Mouse (Mus musculus) CH12.LX (cell line): ENCODE results near the gene Brf1. TPM values are rescaled to one million over a fixed set of nuclear protein-coding genes. Genes with fewer than 3 reads are reported as not detected.

Source experiments
- DNase-seq: peaks from one replicate; pipeline ENCODE4 v3.0.0-alpha.2; 2013; ENCODE audit errors: extremely low read depth
- H3K27ac ChIP-seq: 2 replicates; pipeline ENCODE4 v1.5.1; 2012; ENCODE audit warnings: low read depth, mild to moderate bottlenecking, control low read depth, moderate library complexity; ENCODE audit not compliant: insufficient read depth
- H3K27me3 ChIP-seq: replicated peaks from 2 replicates; pipeline ENCODE3; 2012; ENCODE audit warnings: inconsistent platforms
- H3K36me3 ChIP-seq, 2 experiments: replicated peaks in 1 of 2; 2 replicates each; pipeline versions ENCODE3 to v1.6.1; 2012; ENCODE audit warnings: inconsistent platforms in 1 of 2, low read length in 1 of 2, mild to moderate bottlenecking in 1 of 2, mixed read lengths in 1 of 2, moderate library complexity in 1 of 2; ENCODE audit not compliant: control insufficient read depth in 1 of 2, insufficient read depth in 1 of 2
- H3K4me1 ChIP-seq, 2 experiments: 2 replicates each; pipeline ENCODE4 v1.6.1; 2012; ENCODE audit warnings: inconsistent platforms in 1 of 2, moderate library complexity in 1 of 2; ENCODE audit not compliant: insufficient read depth in 2 of 2, control insufficient read depth in 1 of 2
- H3K4me2 ChIP-seq: 2 replicates; pipeline ENCODE4 v1.6.1; 2012; ENCODE audit warnings: low read depth, mild to moderate bottlenecking, control low read depth; ENCODE audit not compliant: poor library complexity, insufficient read depth, severe bottlenecking
- H3K4me3 ChIP-seq, 3 experiments: fragments of 150-350 bp in 1 of 3; sonication (generic) in 1 of 3; replicated peaks in 1 of 3; 2 replicates each; pipeline versions ENCODE3 to v1.5.1; 2011 to 2012; ENCODE audit warnings: low read depth in 2 of 3, low read length in 2 of 3, mild to moderate bottlenecking in 2 of 3, moderate library complexity in 2 of 3, control low read depth in 1 of 3, improper control_type of control experiment in 1 of 3, inconsistent platforms in 1 of 3, mixed read lengths in 1 of 3; ENCODE audit not compliant: poor library complexity in 1 of 3
- H3K79me2 ChIP-seq: replicated peaks from 2 replicates; pipeline ENCODE4 v1.6.1; 2012; ENCODE audit warnings: mild to moderate bottlenecking, moderate library complexity; ENCODE audit not compliant: control insufficient read depth, poor library complexity, insufficient read depth, severe bottlenecking; ENCODE audit errors: extremely low read depth
- H3K9ac ChIP-seq: 2 replicates; pipeline ENCODE4 v1.6.1; 2012; ENCODE audit warnings: low read depth, mild to moderate bottlenecking, control low read depth, moderate library complexity; ENCODE audit not compliant: insufficient read depth
- H3K9me3 ChIP-seq: replicated peaks from 2 replicates; pipeline ENCODE3; 2012; ENCODE audit warnings: low read length, inconsistent platforms, mixed read lengths
- BHLHE40 ChIP-seq: IDR thresholded peaks from 2 replicates; pipeline ENCODE4 v1.6.1; 2011; ENCODE audit warnings: mild to moderate bottlenecking, low read depth, low read length, improper control_type of control experiment
- CHD2 ChIP-seq: IDR thresholded peaks from 2 replicates; pipeline ENCODE4 v1.6.1; 2011; ENCODE audit warnings: low read length, improper control_type of control experiment
- E2F4 ChIP-seq: IDR thresholded peaks from 2 replicates; pipeline ENCODE4 v1.6.1; 2011; ENCODE audit warnings: low read depth, low read length, improper control_type of control experiment; ENCODE audit not compliant: insufficient replicate concordance
- ELF1 ChIP-seq: IDR thresholded peaks from 2 replicates; pipeline ENCODE4 v1.6.1; 2014; ENCODE audit warnings: low read depth, mild to moderate bottlenecking, inconsistent platforms, low read length, improper control_type of control experiment
- EP300 ChIP-seq: IDR thresholded peaks from 2 replicates; pipeline ENCODE4 v1.6.1; 2011; ENCODE audit warnings: low read length, improper control_type of control experiment
- GABPA ChIP-seq: IDR thresholded peaks from 2 replicates; pipeline ENCODE4 v1.6.1; 2012; ENCODE audit warnings: low read depth, low read length, improper control_type of control experiment, inconsistent platforms; ENCODE audit not compliant: insufficient replicate concordance
- HCFC1 ChIP-seq: IDR thresholded peaks from 2 replicates; pipeline ENCODE4 v1.6.1; 2012; ENCODE audit warnings: low read depth, mild to moderate bottlenecking, inconsistent platforms, low read length, improper control_type of control experiment
- IRF4 ChIP-seq: IDR thresholded peaks from 2 replicates; pipeline ENCODE4 v1.6.1; 2014; ENCODE audit warnings: low read depth, mild to moderate bottlenecking, inconsistent platforms, low read length, improper control_type of control experiment
- KAT2A ChIP-seq: IDR thresholded peaks from 2 replicates; pipeline ENCODE4 v1.6.1; 2012; ENCODE audit warnings: low read length, improper control_type of control experiment, inconsistent platforms; ENCODE audit not compliant: insufficient replicate concordance
- MAFK ChIP-seq: IDR thresholded peaks from 2 replicates; pipeline ENCODE4 v1.6.1; 2011; ENCODE audit warnings: low read length, improper control_type of control experiment; ENCODE audit not compliant: insufficient replicate concordance
- MAX ChIP-seq: IDR thresholded peaks from 2 replicates; pipeline ENCODE4 v1.6.1; 2011; ENCODE audit warnings: low read length, improper control_type of control experiment
- MXI1 ChIP-seq: IDR thresholded peaks from 2 replicates; pipeline ENCODE4 v1.6.1; 2011; ENCODE audit warnings: mild to moderate bottlenecking, low read depth, low read length, improper control_type of control experiment
- MYC ChIP-seq: IDR thresholded peaks from 2 replicates; pipeline ENCODE4 v1.6.1; 2011; ENCODE audit warnings: low read depth, mild to moderate bottlenecking, improper control_type of control experiment, low read length
- NELFE ChIP-seq: IDR thresholded peaks from 2 replicates; pipeline ENCODE4 v1.6.1; 2011; ENCODE audit warnings: low read depth, low read length, improper control_type of control experiment
- PAX5 ChIP-seq: IDR thresholded peaks from 2 replicates; pipeline ENCODE4 v1.6.1; 2012; ENCODE audit warnings: low read length, inconsistent platforms, mixed read lengths
- SIN3A ChIP-seq: IDR thresholded peaks from 2 replicates; pipeline ENCODE4 v1.6.1; 2012; ENCODE audit warnings: low read length, improper control_type of control experiment, inconsistent platforms
- TBP ChIP-seq: conservative IDR thresholded peaks from 2 replicates; pipeline ENCODE4 v1.6.1; 2011; ENCODE audit warnings: low read depth, low read length, improper control_type of control experiment
- TCF12 ChIP-seq: IDR thresholded peaks from 2 replicates; pipeline ENCODE4 v1.6.1; 2014; ENCODE audit warnings: low read depth, mild to moderate bottlenecking, inconsistent platforms, low read length, improper control_type of control experiment
- UBTF ChIP-seq: IDR thresholded peaks from 2 replicates; pipeline ENCODE4 v1.6.1; 2012; ENCODE audit warnings: low read depth, mild to moderate bottlenecking, inconsistent platforms, low read length, improper control_type of control experiment, moderate library complexity
- USF1 ChIP-seq: IDR thresholded peaks from 2 replicates; pipeline ENCODE4 v1.6.1; 2014; ENCODE audit warnings: low read depth, mild to moderate bottlenecking, inconsistent platforms, low read length, improper control_type of control experiment
- USF2 ChIP-seq: conservative IDR thresholded peaks from 2 replicates; pipeline ENCODE4 v1.6.1; 2011; ENCODE audit warnings: low read depth, low read length, improper control_type of control experiment
- ZC3H11A ChIP-seq: IDR thresholded peaks from 2 replicates; pipeline ENCODE4 v1.6.1; 2012; ENCODE audit warnings: low read depth, mild to moderate bottlenecking, inconsistent platforms, low read length, improper control_type of control experiment
- ZNF384 ChIP-seq: IDR thresholded peaks from 2 replicates; pipeline ENCODE4 v1.6.1; 2012; ENCODE audit warnings: low read depth, low read length, improper control_type of control experiment, inconsistent platforms
- dilution Hi-C: fragments of 300-500 bp; cut with MboI; formaldehyde crosslinking; loops from 2 replicates; pipeline ENCODE4 v1.14.3; 2020; ENCODE audit warnings: low sequenced_read_pairs; ENCODE audit not compliant: extremely low pct_unique_long_range_greater_than_20kb, extremely low pct_ligation_motif_present
- in situ Hi-C: fragments of 300-500 bp; cut with MboI; formaldehyde crosslinking; loops from 3 replicates; pipeline ENCODE4 v1.14.3; 2019; ENCODE audit warnings: low sequenced_read_pairs, low pct_ligation_motif_present, low pct_unique_long_range_greater_than_20kb, mixed read lengths
- polyA plus RNA-seq: library from polyadenylated mRNA; unstranded; fragments of >175 nt; gene quantifications from 2 replicates; pipeline ENCODE4 v1.2.1, GENCODE M21; 2012; ENCODE audit warnings: low read depth; ENCODE audit not compliant: insufficient read length
- total RNA-seq, 2 experiments: library from RNA; depleted of rRNA; stranded (reverse); fragments of 300-350 nt in 1 of 2; fragments of >200 nt in 1 of 2; gene quantifications; 2 replicates each; pipeline ENCODE4 v1.2.3; 2012 to 2014

Gene Brf1
- total and polyA plus RNA-seq, 3 experiments: 15.9 to 31.2 (median 29.6) TPM

GRCm38 (mm10) chr12:113030046-113030445 is 29.5 kb upstream of the Brf1 start:
- Histone ChIP-seq H3K4me3 (no peak overlapping the region), H3K9me3 (peaks cover 4% of the 10 kb centered on the region), H3K4me2 (no peak overlapping the region), H3K27ac (no peak overlapping the region), H3K9ac (no peak overlapping the region), H3K4me1 (peaks cover 14 to 39% of the 10 kb centered on the region in 2 experiments), H3K36me3 (peaks cover 0 to 21% of the 10 kb centered on the region in 2 experiments), H3K27me3 (no peaks in the 10 kb centered on the region), H3K79me2 (no peaks in the 10 kb centered on the region)
- in situ Hi-C loops (no loop called here), dilution Hi-C loops (no loop called here)
- no peak for DNase-seq
- TF ChIP-seq KAT2A: no peak
- no peak for TF ChIP-seq PAX5
- no peak for TF ChIP-seq USF2
- TF ChIP-seq MAFK: no peak
- TF ChIP-seq GABPA: no peak
- TF ChIP-seq ZNF384: no peak

GRCm38 (mm10) chr12:113028898-113029297 is 28.4 kb upstream of the Brf1 start:
- no peaks in the 10 kb centered on the region for H3K27me3 ChIP-seq
- H3K4me2 ChIP-seq: no peak overlapping the region
- dilution Hi-C loops: no loop called here
- DNase-seq: no peak
- H3K9me3 ChIP-seq: peaks cover 4% of the 10 kb centered on the region
- H3K4me1 ChIP-seq: peaks cover 20 to 51% of the 10 kb centered on the region in 2 experiments
- H3K27ac ChIP-seq: no peak overlapping the region
- H3K4me3 ChIP-seq: no peak overlapping the region
- H3K36me3 ChIP-seq: peaks cover 0 to 26% of the 10 kb centered on the region in 2 experiments
- H3K9ac ChIP-seq: no peak overlapping the region
- in situ Hi-C loops: no loop called here
- TF ChIP-seq MAFK (no peak), MAX (no peak), KAT2A (no peak), ELF1 (no peak), EP300 (no peak), NELFE (no peak), MYC (no peak)
- no peaks in the 10 kb centered on the region for H3K79me2 ChIP-seq

GRCm38 (mm10) chr12:113028067-113028466 is 27.6 kb upstream of the Brf1 start:
- dilution Hi-C loops: no loop called here

More at GRCm38 (mm10) chr12:113028067-113028466, 27.6 kb upstream of the Brf1 start:
- Histone ChIP-seq H3K27ac (no peak overlapping the region), H3K4me2 (no peak overlapping the region), H3K4me1 (peaks cover 27 to 59% of the 10 kb centered on the region in 2 experiments), H3K36me3 (peaks cover 0 to 27% of the 10 kb centered on the region in 2 experiments), H3K9me3 (peaks cover 4% of the 10 kb centered on the region), H3K9ac (no peak overlapping the region), H3K79me2 (no peaks in the 10 kb centered on the region), H3K27me3 (no peaks in the 10 kb centered on the region), H3K4me3 (no peak overlapping the region)
- in situ Hi-C loops: no loop called here
- no peak for TF ChIP-seq MXI1
- TF ChIP-seq CHD2: no peak
- no peak for TF ChIP-seq KAT2A
- TF ChIP-seq HCFC1: no peak
- no peak for TF ChIP-seq UBTF
- TF ChIP-seq ZC3H11A: no peak
- TF ChIP-seq E2F4: no peak
- TF ChIP-seq TCF12: no peak
- TF ChIP-seq IRF4: no peak
- no peak for TF ChIP-seq BHLHE40
- TF ChIP-seq MAFK: no peak
- TF ChIP-seq TBP: no peak
- no peak for TF ChIP-seq USF1
- no peak for TF ChIP-seq SIN3A
- no peak for DNase-seq
